Mouse (Mus musculus) spleen, adult 2 months (tissue): ENCODE measurements around the gene Arhgap10.

Source experiments
- CTCF ChIP-seq: fragments of 200-500 bp; IDR thresholded peaks from 2 replicates; pipeline ENCODE4 v1.5.1; 2011; ENCODE audit warnings: mild to moderate bottlenecking, inconsistent platforms; ENCODE audit not compliant: insufficient read depth, insufficient read length, insufficient replicate concordance; ENCODE audit errors: extremely low read depth
- POLR2A ChIP-seq: fragments of 200-500 bp; IDR thresholded peaks from 2 replicates; pipeline ENCODE4 v1.6.1; 2011; ENCODE audit warnings: low read depth, low read length, inconsistent platforms

- no peak for TF ChIP-seq CTCF
- no peak for TF ChIP-seq POLR2A
Measured at GRCm38 (mm10) chr8:77552491-77552890, 34.7 kb upstream of the Arhgap10 start.
